Mouse (Mus musculus) cerebellum, adult 11-12 months (tissue): ENCODE measurements around the gene Slc15a1.
"Not testable (repeated sequence)": the region's sequence is repeated elsewhere in the genome, so short reads cannot be mapped to it uniquely, and the experiment has no call there.

Experiments
- DNase-seq: peaks from one replicate; pipeline ENCODE4 v3.0.0; 2022

The Slc15a1 gene

DNA sequence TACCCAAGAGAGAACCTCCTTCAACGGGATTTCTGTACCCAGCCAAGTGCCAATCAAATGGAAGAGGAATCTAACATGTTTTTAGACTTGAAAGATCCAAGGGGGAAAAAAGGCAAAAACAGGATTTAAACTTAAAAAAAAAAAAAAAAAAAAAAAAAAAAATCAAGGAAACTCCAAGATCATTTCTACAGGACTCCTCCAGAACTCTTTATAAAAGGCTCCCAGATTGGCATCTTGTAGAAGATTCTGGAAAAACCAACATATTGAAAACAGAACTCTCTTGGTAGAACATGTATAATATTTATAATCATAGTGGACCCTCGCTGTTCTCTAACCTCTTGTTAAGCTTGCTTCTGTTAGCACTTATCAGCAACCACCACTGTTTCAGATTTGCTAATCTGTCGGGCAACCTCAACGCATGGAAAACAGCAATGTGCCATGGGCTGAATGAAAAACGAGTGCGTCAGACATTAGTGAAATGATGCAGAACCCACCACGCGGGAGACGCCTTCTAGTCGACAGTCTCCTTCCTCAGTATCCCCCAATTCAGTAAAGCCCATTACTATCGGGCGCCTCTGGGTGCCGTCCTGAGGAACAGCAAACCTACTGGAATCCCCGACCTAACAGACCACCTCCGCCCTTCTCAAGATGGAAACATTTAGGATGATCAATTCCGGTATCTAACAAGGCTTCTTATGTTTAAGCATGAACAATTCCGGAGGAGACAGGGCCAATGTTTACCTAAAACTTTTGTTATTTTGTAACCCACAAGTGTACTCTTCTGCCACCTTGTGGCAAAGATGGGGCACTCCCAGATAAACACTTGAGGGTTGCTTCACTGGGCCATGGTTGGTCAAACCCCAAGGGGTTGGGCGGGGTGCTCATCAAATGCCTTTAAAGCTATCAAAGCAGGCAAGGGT lies 54.3 kb downstream of the Slc15a1 start:
- DNase-seq: peak; percentile 20

DNA sequence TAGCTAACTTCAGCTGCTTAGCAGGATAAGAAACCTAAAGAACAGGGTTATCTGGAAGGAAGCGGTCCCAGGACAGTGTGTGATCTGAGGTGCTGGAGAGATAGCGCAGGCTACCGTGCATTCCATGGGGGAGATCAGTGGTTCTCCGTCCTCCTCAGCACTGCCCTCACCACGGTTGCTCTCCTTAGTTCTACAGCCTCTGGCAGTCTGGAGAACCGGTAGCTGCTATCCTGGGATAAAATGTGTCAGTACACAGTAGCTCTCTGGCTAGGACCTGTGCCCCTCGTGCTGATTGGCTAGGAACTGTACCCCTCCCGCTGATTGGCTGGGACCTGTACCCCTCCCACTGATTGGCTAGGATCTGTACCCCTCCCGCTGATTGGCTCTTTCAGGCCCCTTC lies 58.1 kb downstream of the Slc15a1 start:
- DNase-seq: peak; percentile 29

DNA sequence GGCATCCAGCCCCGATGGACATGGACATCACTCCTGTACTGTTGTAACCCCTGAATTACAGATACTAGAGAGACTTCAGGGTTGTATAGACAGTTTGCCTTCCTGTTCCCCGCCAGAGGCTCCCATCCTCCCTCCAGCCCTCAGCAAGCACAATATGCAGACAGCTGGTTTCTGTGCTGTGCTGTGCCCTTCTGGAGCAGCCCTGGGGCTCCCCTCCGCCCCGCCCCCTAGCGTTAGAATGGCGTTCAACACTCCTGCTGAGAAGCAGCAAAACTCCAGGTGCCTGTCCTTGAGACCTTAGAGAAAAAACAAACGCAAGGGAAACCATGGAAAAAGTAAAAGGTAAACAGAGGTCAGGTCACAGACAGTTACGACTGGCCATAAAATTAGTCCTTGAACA lies 59.9 kb downstream of the Slc15a1 start:
- DNase-seq: no peak

DNA sequence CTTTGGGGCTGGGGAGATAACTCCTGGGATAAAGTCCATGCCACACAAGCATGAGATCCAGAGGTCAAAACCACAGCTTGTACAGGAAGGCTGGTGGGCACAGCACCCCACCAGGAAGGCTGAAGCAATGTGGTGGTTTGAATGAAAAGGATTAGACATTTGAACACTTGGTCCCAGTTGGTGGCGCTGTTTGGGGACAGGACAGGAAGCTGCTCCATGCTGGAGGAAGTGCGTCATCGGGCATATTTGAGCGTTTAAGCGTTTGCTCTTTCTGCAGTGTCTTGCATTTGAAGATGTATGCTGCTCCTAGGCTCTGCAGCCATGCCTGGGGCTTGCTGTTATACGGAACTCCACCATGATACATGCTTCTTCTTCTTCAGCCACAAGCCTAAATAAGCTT lies 64.2 kb downstream of the Slc15a1 start:
- DNase-seq: no peak

DNA sequence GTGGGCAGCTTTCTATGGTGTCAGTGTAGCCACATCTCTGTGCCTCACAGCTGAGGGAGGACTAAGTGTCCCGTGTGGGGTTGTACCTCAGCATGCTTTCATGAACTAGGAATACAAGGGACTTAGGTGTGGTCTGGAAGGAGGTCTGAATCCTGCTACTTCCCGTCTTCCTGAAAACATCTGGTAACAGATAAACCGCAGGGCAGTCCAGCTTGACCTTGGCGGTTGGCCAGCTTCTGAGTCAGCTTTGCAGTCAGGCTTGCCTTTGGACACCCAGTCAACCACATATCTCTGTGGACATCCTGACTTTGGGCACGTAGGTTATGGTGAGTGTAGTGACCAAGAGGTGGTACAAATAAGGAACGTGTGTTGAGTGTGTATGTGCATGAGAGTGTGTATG lies 68.0 kb downstream of the Slc15a1 start:
- no peak for DNase-seq

DNA sequence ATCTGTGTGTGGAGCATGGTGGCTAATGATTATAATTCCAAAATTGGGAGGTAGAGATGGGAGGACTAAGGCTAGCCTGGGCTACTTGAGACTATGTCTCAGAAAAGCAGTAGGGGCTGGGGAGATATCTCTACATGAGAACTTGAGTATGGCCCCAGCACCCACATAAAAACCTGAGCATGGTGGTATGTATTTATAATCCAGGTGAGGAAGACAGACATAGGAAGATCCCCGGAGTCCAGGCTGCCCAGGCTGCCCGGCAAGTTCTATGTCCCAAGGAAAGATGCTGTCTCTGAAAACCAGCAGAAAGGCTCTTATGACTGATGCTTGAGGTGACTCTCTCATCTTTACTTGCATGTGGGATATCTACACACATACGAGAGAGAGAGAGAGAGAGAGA lies 68.6 kb downstream of the Slc15a1 start:
- no peak for DNase-seq

DNA sequence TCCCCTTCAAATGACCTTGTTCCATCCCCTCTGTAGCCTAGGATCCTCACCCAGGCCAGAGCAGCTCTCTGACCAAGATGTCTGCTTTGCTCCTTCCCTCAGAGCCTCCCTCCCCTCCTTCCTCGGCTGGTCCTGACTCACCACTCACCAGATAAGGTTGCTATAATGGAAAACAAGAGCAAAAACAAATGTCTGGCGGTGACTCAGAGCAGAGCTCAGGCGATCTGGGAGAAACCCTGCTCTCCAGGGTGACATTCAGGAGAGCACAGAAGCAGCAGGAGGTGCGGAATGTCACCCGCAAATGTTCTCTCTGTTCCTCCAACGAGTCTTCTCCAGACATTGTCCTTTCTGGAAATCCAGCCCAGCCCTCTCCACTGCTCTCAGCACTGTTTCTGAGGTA lies 69.3 kb downstream of the Slc15a1 start:
- DNase-seq: no peak

DNA sequence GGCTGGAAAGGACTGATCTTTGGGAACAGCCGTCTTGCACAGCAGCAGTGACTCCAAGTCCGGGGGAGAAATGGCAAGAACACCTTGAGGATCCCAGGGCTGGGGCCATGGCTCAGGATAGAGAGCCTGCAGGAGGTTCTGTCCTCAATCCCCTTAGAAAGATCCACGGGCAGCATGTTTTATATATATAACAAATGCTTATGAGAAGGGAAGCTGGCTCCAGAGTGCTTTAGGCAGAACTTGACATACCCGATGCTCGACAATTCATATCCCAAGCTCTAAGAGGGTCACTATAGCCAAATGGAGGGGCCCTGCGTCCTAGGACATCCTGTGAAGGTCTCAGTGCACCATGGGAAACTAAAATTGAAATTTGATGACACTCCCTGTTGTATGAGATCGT lies 73.8 kb downstream of the Slc15a1 start:
- DNase-seq: no peak

DNA sequence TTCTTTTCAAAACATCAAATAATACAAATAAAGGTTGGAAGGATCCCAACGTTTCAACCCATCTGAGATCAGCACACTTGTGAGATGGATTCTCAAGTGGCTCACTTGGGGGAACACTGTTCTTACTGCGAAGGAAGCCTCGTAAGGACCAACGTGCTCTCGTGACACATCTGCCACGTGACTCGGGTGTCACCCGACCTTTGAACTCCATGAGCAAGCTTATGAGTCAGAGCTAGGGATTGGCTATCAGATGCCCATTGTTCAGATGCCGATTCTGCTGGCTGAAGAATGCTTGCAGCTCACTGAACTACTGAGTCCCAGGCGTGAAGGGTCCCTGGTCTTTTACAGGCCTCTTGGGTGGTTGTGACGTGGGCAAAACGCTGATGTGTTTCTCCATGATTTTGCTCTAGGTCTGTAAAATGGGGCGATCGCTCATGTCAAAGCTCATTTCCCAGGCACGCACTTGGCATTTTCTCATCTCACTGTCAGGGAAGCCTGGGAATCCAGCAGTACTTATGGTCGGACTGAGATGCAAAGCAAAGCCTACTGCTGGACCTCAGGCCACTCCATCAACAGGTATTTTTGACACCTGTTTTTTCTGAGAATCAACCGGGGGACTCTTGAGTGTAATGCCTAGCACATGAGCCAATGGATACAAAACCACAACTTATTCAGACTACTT lies 75.1 kb downstream of the Slc15a1 start:
- DNase-seq: no peak

DNA sequence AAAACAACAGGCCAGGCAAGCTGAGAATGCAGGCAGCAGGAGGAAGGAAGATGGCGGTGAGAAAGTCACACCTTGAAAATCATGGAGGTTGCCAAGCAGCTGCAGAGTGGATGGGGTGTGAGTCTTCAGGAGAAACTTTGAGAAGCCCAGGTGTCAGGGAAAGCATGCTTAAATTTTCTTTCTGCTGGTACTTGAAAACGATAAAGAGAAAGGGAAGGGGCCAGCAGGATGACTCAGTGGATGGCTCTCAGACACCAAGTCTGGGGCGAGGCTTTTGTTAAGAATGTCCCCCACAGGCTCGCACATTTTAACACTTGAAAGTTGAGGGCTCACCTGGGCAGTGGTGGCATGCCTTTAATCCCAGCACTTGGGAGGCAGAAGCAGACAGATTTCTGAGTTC lies 76.9 kb downstream of the Slc15a1 start:
- no peak for DNase-seq

DNA sequence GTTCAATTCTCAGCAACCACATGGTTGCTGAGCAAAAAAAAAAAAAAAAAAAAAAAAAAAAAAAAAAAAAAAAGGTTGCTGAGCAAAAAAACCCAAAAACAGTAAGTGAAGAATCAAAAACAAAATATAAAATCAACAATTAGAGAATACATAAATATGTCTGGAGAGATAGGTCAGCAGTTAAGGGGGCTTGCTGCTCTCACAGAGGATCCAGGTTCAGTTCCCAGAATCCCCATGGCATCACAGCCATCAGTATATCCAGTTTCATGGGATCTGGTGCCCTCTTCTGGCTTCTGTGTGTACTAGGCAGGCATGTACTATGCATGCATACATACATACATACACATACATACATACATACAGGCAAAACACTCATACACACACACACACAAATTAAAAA lies 78.3 kb downstream of the Slc15a1 start:
- no peak for DNase-seq

DNA sequence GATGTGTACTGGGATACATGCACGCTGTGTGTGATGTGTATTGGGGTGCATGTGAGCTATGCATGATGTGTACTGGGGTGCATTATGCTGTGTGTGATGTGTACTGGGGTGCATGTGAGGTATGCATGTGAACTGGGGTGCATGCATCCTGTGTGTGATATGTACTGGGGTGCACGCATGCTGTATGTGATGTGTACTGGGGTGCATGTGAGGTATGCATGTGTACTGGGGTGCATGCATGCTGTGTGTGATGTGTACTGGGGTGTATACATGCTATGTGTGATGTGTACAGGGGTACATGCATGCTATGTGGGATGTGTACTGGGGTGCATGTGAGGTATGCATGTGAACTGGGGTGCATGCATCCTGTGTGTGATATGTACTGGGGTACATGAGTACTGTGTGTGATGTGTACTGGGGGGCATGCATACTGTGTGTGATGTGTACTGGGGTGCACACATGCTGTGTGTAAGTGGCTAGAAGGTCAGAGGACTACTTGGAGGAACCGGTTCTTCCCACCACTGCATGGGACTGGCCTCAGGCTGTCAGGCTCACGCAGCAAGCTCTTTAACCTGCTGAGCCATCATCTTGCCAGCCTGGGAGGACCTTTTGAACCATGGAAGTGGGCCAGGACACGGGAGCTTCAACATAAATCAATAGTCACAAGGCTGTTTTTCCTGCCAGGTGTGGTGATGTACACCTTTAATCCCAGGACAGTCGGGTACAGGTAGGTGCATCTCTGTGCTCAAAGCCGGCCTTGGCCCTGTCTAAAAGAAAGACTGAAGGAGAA lies 79.9 kb downstream of the Slc15a1 start:
- no peak for DNase-seq

DNA sequence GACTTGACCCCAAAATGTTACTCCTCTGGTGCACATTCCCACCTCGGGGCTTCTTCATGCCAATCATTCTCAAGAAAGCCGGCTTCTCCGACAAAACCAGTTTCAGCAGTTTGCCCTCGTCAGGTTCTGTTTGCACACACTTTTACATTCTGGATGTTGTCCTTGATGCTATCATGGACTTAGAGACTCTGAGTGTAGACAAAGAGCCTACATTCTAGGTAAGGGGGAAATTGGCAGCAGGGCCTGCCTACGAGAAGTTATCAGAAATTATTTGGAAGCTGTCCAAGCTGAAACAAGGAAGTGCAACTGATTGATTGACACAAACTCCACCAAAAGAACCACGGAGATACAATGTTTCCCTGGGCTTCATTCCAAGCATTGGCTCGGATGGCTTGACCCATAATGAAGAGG lies 81.7 kb downstream of the Slc15a1 start:
- DNase-seq: no peak

DNA sequence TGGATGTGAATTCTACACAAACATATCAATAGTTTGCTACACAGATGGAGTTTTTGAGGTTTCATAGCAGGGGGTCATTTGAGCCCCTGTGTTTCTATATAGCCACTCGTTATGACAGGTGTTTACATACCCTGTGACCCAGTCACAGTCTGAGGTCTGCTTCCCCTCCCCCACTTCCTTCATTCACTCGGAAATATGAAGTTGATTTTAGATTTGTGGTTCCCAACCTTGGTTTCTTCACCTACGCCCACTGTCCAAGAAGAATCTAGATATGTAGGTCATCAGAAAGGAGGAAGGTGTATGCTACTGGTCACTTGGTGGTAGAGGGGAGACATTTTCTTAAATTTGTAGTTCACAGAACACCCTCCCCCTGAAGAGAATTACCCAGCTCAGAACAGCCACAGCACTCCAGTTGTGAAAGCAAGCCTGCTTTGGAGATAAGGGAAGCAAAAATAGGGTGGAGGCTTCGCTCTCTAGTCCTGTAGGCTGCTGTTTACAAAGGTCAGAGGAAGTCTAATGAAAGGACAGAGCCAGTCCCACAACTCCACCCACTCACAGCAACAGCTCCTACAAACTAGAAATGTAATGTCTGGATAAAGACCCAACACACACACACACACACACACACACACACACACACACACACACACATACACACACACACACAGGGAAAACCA lies 82.2 kb downstream of the Slc15a1 start:
- DNase-seq: no peak

DNA sequence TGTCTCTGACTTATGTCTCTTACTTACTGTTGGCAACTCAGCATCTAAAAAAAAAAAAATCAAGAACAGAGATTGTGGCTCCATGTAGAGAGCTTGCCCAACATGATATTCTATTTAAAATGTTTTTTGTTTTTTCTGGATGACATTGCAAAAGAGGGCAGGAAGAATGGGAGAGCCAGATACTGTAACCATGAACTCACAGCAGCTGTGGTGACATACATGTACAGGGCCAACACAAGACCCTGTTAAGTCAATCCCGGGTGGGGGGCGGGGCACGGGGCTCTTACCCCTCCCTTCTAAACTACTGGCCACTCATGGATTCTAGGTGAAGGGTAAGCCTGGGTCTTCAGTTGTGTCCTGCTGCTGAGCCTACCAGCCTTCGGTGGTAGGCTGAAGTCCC lies 83.1 kb downstream of the Slc15a1 start:
- DNase-seq: no peak

DNA sequence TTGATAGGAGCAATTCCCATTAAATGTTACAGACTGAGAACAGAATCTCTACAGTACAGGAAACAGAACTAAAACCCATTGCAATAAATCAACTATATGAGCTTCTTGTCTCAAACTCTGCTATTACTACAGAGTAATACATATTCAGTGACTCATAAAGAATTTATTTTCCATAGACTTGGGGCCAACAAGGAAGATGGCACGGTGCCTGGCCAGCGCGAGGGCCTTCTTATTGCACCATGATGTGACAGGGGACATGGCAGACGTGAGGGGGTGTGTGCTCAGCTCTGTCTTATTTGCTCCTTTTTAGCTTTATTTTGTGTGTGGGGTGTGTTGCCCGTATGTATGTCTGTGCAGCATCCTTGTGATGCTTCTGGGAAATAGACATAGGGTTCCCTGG lies 87.5 kb downstream of the Slc15a1 start:
- no peak for DNase-seq

DNA sequence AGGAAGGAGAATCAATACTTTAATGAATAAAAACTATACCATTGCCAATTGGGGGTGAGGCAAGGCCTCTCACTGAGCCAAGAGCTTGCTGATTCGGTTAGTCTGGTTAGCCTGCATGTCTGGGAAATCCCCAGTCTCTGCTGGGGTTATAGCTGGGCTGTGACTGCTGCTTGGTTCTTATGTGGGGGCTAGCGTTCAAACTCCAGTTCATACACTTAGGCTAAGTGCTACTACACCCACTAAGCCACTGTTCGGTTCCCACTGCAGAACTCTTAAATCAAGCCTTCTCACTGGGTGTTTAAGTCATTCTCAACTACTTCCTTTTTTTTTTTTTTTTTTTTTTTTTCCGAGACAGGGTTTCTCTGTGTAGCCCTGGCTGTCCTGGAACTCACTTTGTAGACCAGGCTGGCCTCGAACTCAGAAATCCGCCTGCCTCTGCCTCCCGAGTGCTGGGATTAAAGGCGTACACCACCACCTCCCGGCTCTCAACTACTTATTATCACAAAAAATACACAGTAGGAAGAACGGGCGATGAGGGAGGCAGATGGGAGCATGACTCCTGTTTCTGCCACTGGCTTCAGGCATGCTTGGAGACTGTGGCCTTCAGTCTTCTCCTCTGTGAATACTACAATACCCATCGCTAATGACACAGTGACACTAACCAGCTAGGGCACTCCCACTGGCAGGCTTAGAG lies 88.3 kb downstream of the Slc15a1 start:
- DNase-seq: no peak

DNA sequence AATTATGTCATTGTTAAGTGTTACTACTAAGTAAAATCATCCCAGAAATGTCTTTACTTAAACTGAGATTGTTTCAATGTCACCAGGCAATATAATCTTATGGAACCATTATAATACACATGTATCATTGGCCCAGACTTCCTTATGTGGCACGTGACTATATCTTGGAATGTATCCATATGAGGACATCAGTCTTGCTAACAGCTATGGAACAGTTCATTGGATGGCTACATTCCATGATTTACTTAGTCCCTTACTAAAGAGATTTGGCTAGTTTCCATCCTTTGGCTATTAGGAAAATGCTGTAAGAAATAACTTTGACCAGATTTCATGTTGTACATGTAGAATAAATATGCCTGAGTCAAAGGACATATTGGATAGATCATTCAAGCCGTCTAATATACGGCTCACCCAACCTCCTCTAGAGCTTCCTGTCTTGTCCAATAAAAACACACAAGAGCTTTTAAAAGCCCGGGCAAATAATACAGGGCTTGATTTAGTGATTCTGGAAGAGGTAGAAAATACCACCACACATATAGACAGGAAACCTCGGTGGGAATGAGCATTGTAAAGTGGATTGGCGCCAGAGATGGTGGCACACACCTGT lies 90.3 kb downstream of the Slc15a1 start:
- no peak for DNase-seq

DNA sequence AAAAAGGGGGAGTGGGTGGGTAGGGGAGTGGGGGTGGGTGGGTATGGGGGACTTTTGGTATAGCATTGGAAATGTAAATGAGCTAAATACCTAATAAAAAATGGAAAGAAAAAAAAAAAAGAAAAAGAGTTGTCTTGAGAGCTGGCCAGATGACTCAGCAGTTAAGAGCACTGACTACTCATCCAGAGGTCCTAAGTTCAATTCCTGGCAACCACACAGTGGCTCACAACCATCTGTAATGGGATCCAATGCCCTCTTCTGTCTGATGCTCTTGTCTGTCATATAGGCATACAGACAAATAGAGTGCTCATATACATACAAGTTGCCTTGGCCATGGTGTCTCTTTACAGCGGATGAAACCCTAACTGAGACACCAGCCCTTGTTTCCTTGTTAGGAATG lies 91.3 kb downstream of the Slc15a1 start:
- not testable (repeated sequence) for DNase-seq
